Mouse (Mus musculus) thymus, postnatal 36 days (tissue): ENCODE measurements around the gene Cpsf7.

ENCODE experiments used
- DNase-seq, 2 experiments: peaks; one replicate each; pipeline ENCODE4 v3.0.0; 2022; ENCODE audit warnings: mixed read lengths in 2 of 2

Gene Cpsf7

GRCm38 (mm10) chr19:10561558-10562314 lies 36.7 kb downstream of the Cpsf7 start:
- DNase-seq = no peak

- DNase-seq = no peak
Measured at GRCm38 (mm10) chr19:10562351-10562750, 37.3 kb downstream of the Cpsf7 start.

GRCm38 (mm10) chr19:10564278-10564677 lies 39.2 kb downstream of the Cpsf7 start:
- no peak for DNase-seq

- no peak for DNase-seq
Measured at GRCm38 (mm10) chr19:10565217-10565616, 40.2 kb downstream of the Cpsf7 start.

GRCm38 (mm10) chr19:10569627-10570026 lies 44.6 kb downstream of the Cpsf7 start:
- no peak for DNase-seq

GRCm38 (mm10) chr19:10576690-10577561 lies 51.9 kb downstream of the Cpsf7 start, which contains the start of the genes Cyb561a3 and Tmem138:
TSS of gene Cyb561a3 (plus strand) at chr19:10577172.
TSS of gene Tmem138 (minus strand) at chr19:10577362.
- peak; percentile 92 to 93 for DNase-seq

GRCm38 (mm10) chr19:10580102-10580501 lies 55.0 kb downstream of the Cpsf7 start:
- no peak for DNase-seq

- no peak for DNase-seq
Measured at GRCm38 (mm10) chr19:10580761-10581160, 55.7 kb downstream of the Cpsf7 start.

- no peak for DNase-seq
Measured at GRCm38 (mm10) chr19:10581984-10582383, 56.9 kb downstream of the Cpsf7 start.

- DNase-seq = no peak
Measured at GRCm38 (mm10) chr19:10583550-10584146, 58.6 kb downstream of the Cpsf7 start.

- peak in 1 of 2 experiments; percentile 22 for DNase-seq
Measured at GRCm38 (mm10) chr19:10585112-10585511, 60.0 kb downstream of the Cpsf7 start.

- no peak for DNase-seq
Measured at GRCm38 (mm10) chr19:10587231-10587630, 62.2 kb downstream of the Cpsf7 start.

- DNase-seq = no peak
Measured at GRCm38 (mm10) chr19:10589127-10589857, 64.2 kb downstream of the Cpsf7 start.

- no peak for DNase-seq
Measured at GRCm38 (mm10) chr19:10590301-10590700, 65.2 kb downstream of the Cpsf7 start.

- DNase-seq = no peak
Measured at GRCm38 (mm10) chr19:10591659-10592377, 66.8 kb downstream of the Cpsf7 start.
